Mouse (Mus musculus) liver, postnatal 0 days (tissue): ENCODE results near the gene Rbms3. TPM values are rescaled to one million over a fixed set of nuclear protein-coding genes. Genes with fewer than 3 reads are reported as not detected.

Experiments
- ATAC-seq: fragments of 200-750 bp; cut with Nextera tagmentation; 2 replicates; pipeline ENCODE4 v1.8.0; 2017; ENCODE audit warnings: mild to moderate bottlenecking, moderate library complexity
- DNase-seq: peaks from one replicate; pipeline ENCODE4 v3.0.0-alpha.2; 2016
- H3K27ac ChIP-seq: fragments of 300-500 bp; sonication (generic); 2 replicates; pipeline ENCODE4 v1.5.1; 2014; ENCODE audit warnings: antibody characterized with exemption, moderate library complexity, mild to moderate bottlenecking, low read depth
- H3K27me3 ChIP-seq: fragments of 300-500 bp; sonication (generic); 2 replicates; pipeline ENCODE4 v1.6.1; 2014; ENCODE audit warnings: low read length, control low read depth, mixed read lengths; ENCODE audit not compliant: insufficient read depth
- H3K36me3 ChIP-seq: fragments of 300-500 bp; sonication (generic); replicated peaks from 2 replicates; pipeline ENCODE4 v1.6.1; 2014; ENCODE audit warnings: mild to moderate bottlenecking, control low read depth, low read length, moderate library complexity, mixed read lengths; ENCODE audit not compliant: insufficient read depth
- H3K4me1 ChIP-seq: fragments of 300-500 bp; sonication (generic); 2 replicates; pipeline ENCODE4 v1.6.1; 2014; ENCODE audit warnings: antibody characterized with exemption, mild to moderate bottlenecking, control low read depth; ENCODE audit not compliant: insufficient read depth
- H3K4me2 ChIP-seq: fragments of 300-500 bp; sonication (generic); 2 replicates; pipeline ENCODE4 v1.6.1; 2014; ENCODE audit warnings: low read depth, mild to moderate bottlenecking, low read length, moderate library complexity, mixed read lengths
- H3K4me3 ChIP-seq: fragments of 300-500 bp; sonication (generic); 2 replicates; pipeline ENCODE4 v1.5.1; 2014; ENCODE audit warnings: low read depth, low read length
- H3K9ac ChIP-seq: fragments of 300-500 bp; sonication (generic); replicated peaks from 2 replicates; pipeline ENCODE4 v1.6.1; 2014; ENCODE audit warnings: mild to moderate bottlenecking, moderate library complexity
- H3K9me3 ChIP-seq: fragments of 300-500 bp; sonication (generic); 2 replicates; pipeline ENCODE4 v1.6.1; 2016; ENCODE audit warnings: mild to moderate bottlenecking, control low read depth, low read length, mixed read lengths
- CTCF ChIP-seq: sonication (generic); IDR thresholded peaks from 2 replicates; pipeline ENCODE4 v1.5.1; 2016; ENCODE audit warnings: antibody characterized with exemption, low read depth
- EP300 ChIP-seq: IDR thresholded peaks from 2 replicates; pipeline ENCODE4 v1.6.1; 2016; ENCODE audit warnings: antibody characterized with exemption, low read depth, mild to moderate bottlenecking
- WGBS: fragments of 180-500 bp; shearing (Covaris S2); extraction: QIAGEN DNeasy Blood & Tissue Kit; methylation state at CpG from one replicate; pipeline ENCODE4 v1.1.7; 2014; ENCODE audit not compliant: insufficient replicate concordance; 5-methylcytosine and 5-hydroxymethylcytosine counted together
- polyA plus RNA-seq: library from polyadenylated mRNA; unstranded; fragments of >200 nt; fragmentation: Nextera tagmentation; extraction: Ambion mirVana; gene quantifications from 2 replicates; pipeline ENCODE4 v1.2.1, GENCODE M21; 2015

Rbms3 gene
- polyA plus RNA-seq, 1 experiment from 2014 or later = 2.8 TPM

- H3K27ac ChIP-seq = no peak overlapping the region
- no peak overlapping the region for H3K4me2 ChIP-seq
- H3K4me1 ChIP-seq = no peaks in the 10 kb centered on the region
- no peak for DNase-seq
- H3K27me3 ChIP-seq = no peaks in the 10 kb centered on the region
- H3K9me3 ChIP-seq = no peaks in the 10 kb centered on the region
- TF ChIP-seq CTCF = no peak
- TF ChIP-seq EP300 = no peak
- H3K36me3 ChIP-seq = no peaks in the 10 kb centered on the region
- H3K4me3 ChIP-seq = no peak overlapping the region
- ATAC-seq = no peak
- no peak overlapping the region for H3K9ac ChIP-seq
- WGBS = 69% methylated on average over 7 of the region's 7 CpGs
These were observed 808.1 kb downstream of the Rbms3 start for GRCm38 (mm10) chr9:116821601-116822000.

- no peaks in the 10 kb centered on the region for H3K36me3 ChIP-seq
- H3K9me3 ChIP-seq = no peaks in the 10 kb centered on the region
- no peaks in the 10 kb centered on the region for H3K27me3 ChIP-seq
- TF ChIP-seq EP300 = no peak
- no peak for TF ChIP-seq CTCF
- H3K4me2 ChIP-seq = no peak overlapping the region
- ATAC-seq (no peak), DNase-seq (no peak)
- H3K4me3 ChIP-seq = no peak overlapping the region
- no peak overlapping the region for H3K27ac ChIP-seq
- H3K4me1 ChIP-seq = no peaks in the 10 kb centered on the region
- H3K9ac ChIP-seq = no peak overlapping the region
- WGBS = 70% methylated on average over 1 of the region's 1 CpGs
These were observed 812.5 kb downstream of the Rbms3 start for GRCm38 (mm10) chr9:116817196-116817595.

- no peak for DNase-seq
- no peak for ATAC-seq
- H3K9ac ChIP-seq = no peak overlapping the region
- no peaks in the 10 kb centered on the region for H3K4me1 ChIP-seq
- H3K27me3 ChIP-seq = no peaks in the 10 kb centered on the region
- no peak overlapping the region for H3K4me3 ChIP-seq
- H3K36me3 ChIP-seq = no peaks in the 10 kb centered on the region
- 76% methylated on average over 10 of the region's 10 CpGs for WGBS
- H3K27ac ChIP-seq = no peak overlapping the region
- no peak overlapping the region for H3K4me2 ChIP-seq
- TF ChIP-seq CTCF = no peak
- TF ChIP-seq EP300 = no peak
- H3K9me3 ChIP-seq = no peaks in the 10 kb centered on the region
These were observed 815.1 kb downstream of the Rbms3 start for GRCm38 (mm10) chr9:116814495-116815094.

GRCm38 (mm10) chr9:116813396-116813795, 816.3 kb downstream of the Rbms3 start:
- Histone ChIP-seq H3K27ac (no peak overlapping the region), H3K9me3 (no peaks in the 10 kb centered on the region), H3K27me3 (no peaks in the 10 kb centered on the region), H3K4me2 (no peak overlapping the region), H3K9ac (no peak overlapping the region), H3K4me3 (no peak overlapping the region), H3K4me1 (no peaks in the 10 kb centered on the region), H3K36me3 (no peaks in the 10 kb centered on the region)
- no peak for TF ChIP-seq CTCF
- no peak for TF ChIP-seq EP300
- no peak for DNase-seq
- WGBS = 32% methylated on average over 2 of the region's 2 CpGs
- ATAC-seq = no peak

GRCm38 (mm10) chr9:116809260-116809659, 820.5 kb downstream of the Rbms3 start:
- no peaks in the 10 kb centered on the region for H3K27me3 ChIP-seq
- no peak for DNase-seq
- no peak for ATAC-seq
- no peaks in the 10 kb centered on the region for H3K4me1 ChIP-seq
- TF ChIP-seq EP300 (no peak), CTCF (no peak)
- no peaks in the 10 kb centered on the region for H3K36me3 ChIP-seq
- no peak overlapping the region for H3K9ac ChIP-seq
- H3K4me2 ChIP-seq = no peak overlapping the region
- H3K27ac ChIP-seq = no peak overlapping the region
- 82% methylated on average over 5 of the region's 5 CpGs for WGBS
- H3K9me3 ChIP-seq = no peaks in the 10 kb centered on the region
- H3K4me3 ChIP-seq = no peak overlapping the region

- Histone ChIP-seq H3K4me2 (no peak overlapping the region), H3K27ac (no peak overlapping the region), H3K36me3 (no peaks in the 10 kb centered on the region), H3K9ac (no peak overlapping the region), H3K9me3 (no peaks in the 10 kb centered on the region), H3K4me1 (no peaks in the 10 kb centered on the region), H3K4me3 (no peak overlapping the region), H3K27me3 (no peaks in the 10 kb centered on the region)
- DNase-seq = no peak
- no peak for ATAC-seq
- 65% methylated on average over 4 of the region's 4 CpGs for WGBS
- TF ChIP-seq EP300 (peak; percentile 45; the same call in 1 of the 2 replicates), CTCF (no peak)
These were observed 821.3 kb downstream of the Rbms3 start for GRCm38 (mm10) chr9:116808401-116808800.
